ENCODE assay signal across 18 mouse cellular contexts in the genomic region with DNA sequence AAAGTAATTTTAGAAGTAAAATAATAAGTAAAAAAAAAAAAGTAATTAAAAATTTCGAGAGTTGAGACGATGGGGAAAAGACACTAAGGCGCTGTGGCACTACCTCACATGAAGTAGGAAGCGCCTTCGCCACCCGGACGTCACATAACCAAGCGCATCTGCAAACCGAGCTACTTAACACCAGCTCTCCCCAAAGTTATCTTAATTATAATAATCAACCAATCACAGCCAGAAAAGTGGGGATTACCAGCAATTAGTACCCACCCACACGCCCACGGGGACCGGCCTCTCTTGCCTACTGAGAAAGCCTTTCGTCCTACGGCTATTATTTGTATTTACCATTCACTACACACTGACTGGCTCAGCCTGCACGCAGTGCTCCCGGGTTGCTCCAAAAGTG. TPM values are rescaled to one million over a fixed set of nuclear protein-coding genes. Genes with fewer than 3 reads are reported as not detected.
"Had no signal": no experiment of that assay in that cellular context is flagged by ENCODE, and none has a peak within 500 bp of the region (broad histone marks: within the 10 kb centered on the region; RNA-seq: fewer than 3 reads in every experiment).

No protein-coding gene starts in this region.

- H3K9me3 ChIP-seq: kidney, embryonic 15.5 days; liver, embryonic 13.5 days; midbrain, embryonic 15.5 days; neural tube, embryonic 13.5 days had no signal

- H3K4me3 ChIP-seq: kidney, embryonic 15.5 days; left cerebral cortex, adult 2 months; liver, embryonic 13.5 days; midbrain, embryonic 15.5 days; neural tube, embryonic 13.5 days had no signal

- H3K9ac ChIP-seq: kidney, embryonic 15.5 days; liver, embryonic 13.5 days; midbrain, embryonic 15.5 days; neural tube, embryonic 13.5 days had no signal

- H3K27ac ChIP-seq: kidney, embryonic 15.5 days; left cerebral cortex, adult 2 months; liver, embryonic 13.5 days; midbrain, embryonic 15.5 days; neural tube, embryonic 13.5 days had no signal

- H3K4me2 ChIP-seq: kidney, embryonic 15.5 days; liver, embryonic 13.5 days; midbrain, embryonic 11.5 days; midbrain, embryonic 15.5 days; neural tube, embryonic 13.5 days had no signal

- DNase-seq: kidney, postnatal 10 days; kidney, postnatal 36 days; layer of hippocampus, postnatal 36 days; liver, embryonic 13.5 days; lung, adult 2 months; lung, postnatal 14 days; lung, postnatal 4 days; thymus, adult 18-20 months; thymus, postnatal 36 days had no signal

- H3K4me1 ChIP-seq: liver, embryonic 13.5 days had no signal

- H3K36me3 ChIP-seq: kidney, embryonic 15.5 days; liver, embryonic 13.5 days; midbrain, embryonic 15.5 days; neural tube, embryonic 13.5 days had no signal

- ATAC-seq: midbrain, embryonic 15.5 days had no signal

RNA-seq across cellular contexts. Expression of a gene that starts 6.2 kb away (rescaled TPM):
- total RNA-seq: left cerebral cortex, postnatal 10 days; megakaryocyte progenitor cell, adult 5-6 weeks had no signal
- polyA plus RNA-seq: limb, embryonic 11.5 days; liver, embryonic 13.5 days; lung, embryonic 16.5 days had no signal
